Mouse (Mus musculus) testis, adult 2 months (tissue): ENCODE measurements at regions not wholly inside any gene's neighbourhood (a gene's known extent, or its start where the extent isn't known, plus 50 kb on each side); places are given as distances from the start of the nearest gene placed in this dataset.
"Not testable (repeated sequence)": the region's sequence is repeated elsewhere in the genome, so short reads cannot be mapped to it uniquely, and the experiment has no call there.

ENCODE experiments used
- CTCF ChIP-seq: fragments of 200-500 bp; IDR thresholded peaks from 2 replicates; pipeline ENCODE4 v1.5.1; 2012; ENCODE audit warnings: low read depth, mild to moderate bottlenecking, inconsistent platforms, low read length, moderate library complexity; ENCODE audit not compliant: control insufficient read depth, insufficient read depth, insufficient replicate concordance
- POLR2A ChIP-seq: fragments of 200-500 bp; IDR thresholded peaks from 2 replicates; pipeline ENCODE4 v1.6.1; 2012; ENCODE audit warnings: low read depth, mild to moderate bottlenecking, inconsistent platforms, low read length, moderate library complexity; ENCODE audit not compliant: control insufficient read depth

DNA sequence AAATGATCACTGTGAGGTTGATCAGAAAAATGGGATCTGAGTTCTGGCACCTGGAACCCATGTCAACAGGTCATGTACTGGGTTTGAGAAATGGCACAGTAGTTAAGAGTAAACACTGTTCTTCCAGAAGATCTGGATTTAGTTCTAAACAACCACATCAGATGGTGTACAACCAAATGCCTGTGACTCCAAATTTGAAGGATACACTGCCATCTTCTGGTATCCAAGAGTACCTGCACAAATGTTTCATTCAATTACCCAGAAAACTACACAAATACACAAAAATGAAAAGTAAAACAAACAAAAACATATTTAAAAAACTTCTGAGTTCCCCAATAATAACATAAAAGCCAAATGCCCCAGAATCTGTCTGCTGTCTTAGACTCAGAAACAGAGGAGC, 987.6 kb upstream of the Zfp386 start:
- TF ChIP-seq CTCF, POLR2A: not testable (repeated sequence)
